Mouse (Mus musculus): ENCODE data around the gene Kcnk3. TPM values are rescaled to one million over a fixed set of nuclear protein-coding genes. Genes with fewer than 3 reads are reported as not detected.

The Kcnk3 gene
- total RNA-seq, 1 experiment = 0.31 TPM

DNA sequence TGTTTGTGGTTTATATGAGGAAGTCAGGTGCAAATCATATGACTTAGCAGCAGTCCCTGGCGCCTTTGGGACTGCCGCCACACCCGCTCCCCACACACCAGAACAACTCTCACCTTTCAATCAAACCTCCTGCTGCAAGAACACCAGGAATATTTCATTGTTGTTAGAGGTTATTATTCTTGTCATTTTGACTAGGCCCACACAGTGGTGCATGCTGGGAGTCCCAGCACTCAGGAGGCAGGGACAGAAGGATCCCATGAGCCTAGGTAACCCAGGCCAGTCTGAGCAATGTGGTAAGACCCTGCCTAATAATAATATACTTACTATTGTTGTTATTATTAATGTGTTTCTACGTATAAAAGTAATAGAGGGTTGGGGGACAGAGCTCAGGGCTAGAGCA lies 24.6 kb downstream of the Kcnk3 start:
- Histone ChIP-seq H3K4me1 (ENCODE audit: control insufficient read depth in 2 of 2, insufficient read depth in 2 of 2, low read length in 2 of 2, poor library complexity in 1 of 2) (peaks cover 15 to 37% of the 10 kb centered on the region in 2 experiments), H3K9ac (ENCODE audit: insufficient read depth, low read depth, low read length, poor library complexity, severe bottlenecking) (no peak overlapping the region), H3K9me3 (ENCODE audit: control insufficient read depth, insufficient read depth, low read depth, low read length) (no peaks in the 10 kb centered on the region), H3K36me3 (ENCODE audit: control insufficient read depth, insufficient read depth, low read length, poor library complexity, severe bottlenecking) (no peaks in the 10 kb centered on the region), H3K27ac (ENCODE audit: insufficient read depth, low read depth, low read length, poor library complexity, severe bottlenecking) (no peak overlapping the region), H3K4me3 (ENCODE audit: insufficient read depth in 1 of 2, low read depth in 1 of 2, low read length in 2 of 2, poor library complexity in 1 of 2, severe bottlenecking in 1 of 2) (no peak overlapping the region)
- no peak for DNase-seq (ENCODE audit: low read depth, low spot score)
- no peak for TF ChIP-seq ZC3H11A (IDR thresholded peaks at IDR 0.05; ENCODE audit: borderline replicate concordance, low read depth, low read length)
- no peak for TF ChIP-seq ZNF384 (IDR thresholded peaks at IDR 0.05; ENCODE audit: low read depth, low read length)
- no peak for TF ChIP-seq CHD2 (IDR thresholded peaks at IDR 0.05; ENCODE audit: low read depth, low read length)
- TF ChIP-seq MAFK (IDR thresholded peaks at IDR 0.05; ENCODE audit: insufficient read depth, low read depth, low read length) = no peak
- no peak for TF ChIP-seq HCFC1 (IDR thresholded peaks at IDR 0.05; ENCODE audit: borderline replicate concordance, insufficient read depth, low read length)
- in situ Hi-C loops (cut with MboI; ENCODE audit: low sequenced_read_pairs in 2 of 2, unreplicated experiment in 2 of 2) = no loop called here

DNA sequence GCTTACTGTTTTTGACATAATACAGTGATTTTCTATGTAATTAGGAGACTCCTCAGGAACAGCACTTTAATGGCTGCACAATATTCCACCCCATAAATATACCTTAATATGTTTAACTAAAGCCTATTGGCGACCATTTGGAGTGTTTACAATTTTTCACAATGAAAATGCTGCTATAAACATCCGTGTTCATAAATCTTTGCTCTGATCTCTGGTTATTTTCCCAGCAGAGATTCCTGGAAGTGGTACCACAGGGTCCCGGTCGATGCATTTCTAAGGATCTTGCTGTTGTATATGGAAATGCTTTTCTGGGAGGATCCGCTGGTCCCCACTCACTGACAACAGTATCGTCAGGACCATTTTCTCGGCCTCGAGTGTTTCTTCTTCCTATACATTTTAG lies 25.3 kb downstream of the Kcnk3 start:
- H3K36me3 ChIP-seq (ENCODE audit: control insufficient read depth, insufficient read depth, low read length, poor library complexity, severe bottlenecking) = no peaks in the 10 kb centered on the region
- H3K9ac ChIP-seq (ENCODE audit: insufficient read depth, low read depth, low read length, poor library complexity, severe bottlenecking) = no peak overlapping the region
- no peak overlapping the region for H3K27ac ChIP-seq (ENCODE audit: insufficient read depth, low read depth, low read length, poor library complexity, severe bottlenecking)
- in situ Hi-C loops (cut with MboI; ENCODE audit: low sequenced_read_pairs in 2 of 2, unreplicated experiment in 2 of 2) = no loop called here
- H3K9me3 ChIP-seq (ENCODE audit: control insufficient read depth, insufficient read depth, low read depth, low read length) = no peaks in the 10 kb centered on the region
- DNase-seq (ENCODE audit: low read depth, low spot score) = no peak
- H3K4me1 ChIP-seq (ENCODE audit: control insufficient read depth in 2 of 2, insufficient read depth in 2 of 2, low read length in 2 of 2, poor library complexity in 1 of 2) = peaks cover 15 to 41% of the 10 kb centered on the region in 2 experiments
- no peak overlapping the region for H3K4me3 ChIP-seq (ENCODE audit: insufficient read depth in 1 of 2, low read depth in 1 of 2, low read length in 2 of 2, poor library complexity in 1 of 2, severe bottlenecking in 1 of 2)
- TF ChIP-seq ZNF384 (IDR thresholded peaks at IDR 0.05; ENCODE audit: low read depth, low read length) (no peak), HCFC1 (IDR thresholded peaks at IDR 0.05; ENCODE audit: borderline replicate concordance, insufficient read depth, low read length) (no peak), CHD2 (IDR thresholded peaks at IDR 0.05; ENCODE audit: low read depth, low read length) (no peak), MAFK (IDR thresholded peaks at IDR 0.05; ENCODE audit: insufficient read depth, low read depth, low read length) (no peak), ZC3H11A (IDR thresholded peaks at IDR 0.05; ENCODE audit: borderline replicate concordance, low read depth, low read length) (no peak)

DNA sequence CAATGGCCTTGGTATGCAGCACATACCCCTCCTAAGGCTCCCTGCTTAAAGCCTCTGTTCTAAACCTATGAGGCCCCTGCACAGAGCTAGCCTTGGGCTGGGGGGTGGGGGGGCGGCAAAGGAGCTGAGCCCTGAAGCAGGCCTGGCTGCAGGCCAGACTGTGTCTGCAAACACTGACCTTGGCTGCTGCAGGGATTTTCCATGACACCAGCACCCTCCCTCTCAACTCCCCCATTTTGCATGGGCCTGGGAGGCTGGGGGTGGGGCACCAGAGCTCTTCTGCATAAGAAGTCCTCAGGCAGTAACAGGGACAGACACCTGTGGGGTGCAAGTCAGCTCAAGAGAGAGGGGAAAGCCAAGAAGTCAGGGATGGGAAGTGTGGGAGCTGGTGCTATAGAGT lies 26.3 kb downstream of the Kcnk3 start:
- peaks cover 15 to 39% of the 10 kb centered on the region in 2 experiments for H3K4me1 ChIP-seq (ENCODE audit: control insufficient read depth in 2 of 2, insufficient read depth in 2 of 2, low read length in 2 of 2, poor library complexity in 1 of 2)

DNA sequence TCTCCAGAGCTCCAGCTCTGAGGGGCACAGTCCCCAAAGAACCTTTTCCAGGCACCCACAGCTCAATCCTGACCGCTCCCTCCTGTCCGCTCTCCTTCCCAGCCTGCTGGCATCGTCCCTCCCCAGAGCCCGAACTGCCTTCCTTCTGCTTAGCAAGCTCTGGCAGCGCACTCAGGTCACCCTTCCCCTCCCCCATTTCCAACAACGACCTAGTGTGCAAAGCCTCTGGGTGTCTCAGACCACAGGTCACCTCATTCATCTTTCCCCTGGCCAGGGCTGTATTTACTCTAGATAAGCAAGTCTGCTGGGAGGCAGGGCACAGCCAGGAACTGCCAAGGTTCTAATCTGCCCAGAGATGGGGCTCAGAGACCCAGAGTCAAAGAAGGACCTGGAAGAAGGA lies 27.4 kb downstream of the Kcnk3 start:
- DNase-seq (ENCODE audit: low read depth, low spot score) = no peak
- Histone ChIP-seq H3K27ac (ENCODE audit: insufficient read depth, low read depth, low read length, poor library complexity, severe bottlenecking) (no peak overlapping the region), H3K4me1 (ENCODE audit: control insufficient read depth in 2 of 2, insufficient read depth in 2 of 2, low read length in 2 of 2, poor library complexity in 1 of 2) (peaks cover 12 to 34% of the 10 kb centered on the region in 2 experiments), H3K4me3 (ENCODE audit: insufficient read depth in 1 of 2, low read depth in 1 of 2, low read length in 2 of 2, poor library complexity in 1 of 2, severe bottlenecking in 1 of 2) (no peak overlapping the region), H3K9me3 (ENCODE audit: control insufficient read depth, insufficient read depth, low read depth, low read length) (no peaks in the 10 kb centered on the region), H3K9ac (ENCODE audit: insufficient read depth, low read depth, low read length, poor library complexity, severe bottlenecking) (no peak overlapping the region), H3K36me3 (ENCODE audit: control insufficient read depth, insufficient read depth, low read length, poor library complexity, severe bottlenecking) (no peaks in the 10 kb centered on the region)
- in situ Hi-C loops (cut with MboI; ENCODE audit: low sequenced_read_pairs in 2 of 2, unreplicated experiment in 2 of 2) = no loop called here
- TF ChIP-seq ZC3H11A (IDR thresholded peaks at IDR 0.05; ENCODE audit: borderline replicate concordance, low read depth, low read length) = no peak
- no peak for TF ChIP-seq HCFC1 (IDR thresholded peaks at IDR 0.05; ENCODE audit: borderline replicate concordance, insufficient read depth, low read length)
- no peak for TF ChIP-seq CHD2 (IDR thresholded peaks at IDR 0.05; ENCODE audit: low read depth, low read length)
- TF ChIP-seq MAFK (IDR thresholded peaks at IDR 0.05; ENCODE audit: insufficient read depth, low read depth, low read length) = no peak
- TF ChIP-seq ZNF384 (IDR thresholded peaks at IDR 0.05; ENCODE audit: low read depth, low read length) = no peak

More for the DNA sequence above, 26.3 kb downstream of the Kcnk3 start:
- H3K36me3 ChIP-seq (ENCODE audit: control insufficient read depth, insufficient read depth, low read length, poor library complexity, severe bottlenecking) = no peaks in the 10 kb centered on the region
- DNase-seq (ENCODE audit: low read depth, low spot score) = no peak
- in situ Hi-C loops (cut with MboI; ENCODE audit: low sequenced_read_pairs in 2 of 2, unreplicated experiment in 2 of 2) = no loop called here
- no peaks in the 10 kb centered on the region for H3K9me3 ChIP-seq (ENCODE audit: control insufficient read depth, insufficient read depth, low read depth, low read length)
- H3K9ac ChIP-seq (ENCODE audit: insufficient read depth, low read depth, low read length, poor library complexity, severe bottlenecking) = no peak overlapping the region
- TF ChIP-seq HCFC1 (IDR thresholded peaks at IDR 0.05; ENCODE audit: borderline replicate concordance, insufficient read depth, low read length) (no peak), CHD2 (IDR thresholded peaks at IDR 0.05; ENCODE audit: low read depth, low read length) (no peak), ZNF384 (IDR thresholded peaks at IDR 0.05; ENCODE audit: low read depth, low read length) (no peak), ZC3H11A (IDR thresholded peaks at IDR 0.05; ENCODE audit: borderline replicate concordance, low read depth, low read length) (no peak), MAFK (IDR thresholded peaks at IDR 0.05; ENCODE audit: insufficient read depth, low read depth, low read length) (no peak)
- H3K4me3 ChIP-seq (ENCODE audit: insufficient read depth in 1 of 2, low read depth in 1 of 2, low read length in 2 of 2, poor library complexity in 1 of 2, severe bottlenecking in 1 of 2) = no peak overlapping the region
- H3K27ac ChIP-seq (ENCODE audit: insufficient read depth, low read depth, low read length, poor library complexity, severe bottlenecking) = peak overlapping the region; percentile 48; the same call in 1 of the 2 replicates

DNA sequence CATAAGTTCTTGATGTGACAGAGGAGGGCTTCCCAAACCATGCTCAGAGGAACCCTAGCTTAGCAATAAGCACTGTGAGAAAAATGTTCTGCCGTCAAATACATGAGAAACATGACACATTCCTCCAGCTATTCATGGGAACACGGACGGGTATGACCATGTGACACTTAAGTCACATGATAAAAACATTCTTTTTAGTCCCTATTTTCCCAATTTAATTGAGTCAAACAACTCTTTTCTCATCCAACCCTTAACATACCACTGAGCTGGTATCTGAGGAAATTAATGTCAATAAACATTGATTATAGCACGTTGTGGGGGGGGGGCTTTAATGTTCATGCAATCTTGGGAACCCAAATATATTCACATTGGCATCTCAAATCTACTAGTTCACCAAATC lies 27.8 kb downstream of the Kcnk3 start:
- Histone ChIP-seq H3K9ac (ENCODE audit: insufficient read depth, low read depth, low read length, poor library complexity, severe bottlenecking) (no peak overlapping the region), H3K9me3 (ENCODE audit: control insufficient read depth, insufficient read depth, low read depth, low read length) (no peaks in the 10 kb centered on the region), H3K4me1 (ENCODE audit: control insufficient read depth in 2 of 2, insufficient read depth in 2 of 2, low read length in 2 of 2, poor library complexity in 1 of 2) (peaks cover 12 to 32% of the 10 kb centered on the region in 2 experiments), H3K4me3 (ENCODE audit: insufficient read depth in 1 of 2, low read depth in 1 of 2, low read length in 2 of 2, poor library complexity in 1 of 2, severe bottlenecking in 1 of 2) (no peak overlapping the region), H3K27ac (ENCODE audit: insufficient read depth, low read depth, low read length, poor library complexity, severe bottlenecking) (no peak overlapping the region), H3K36me3 (ENCODE audit: control insufficient read depth, insufficient read depth, low read length, poor library complexity, severe bottlenecking) (no peaks in the 10 kb centered on the region)
- no peak for TF ChIP-seq CHD2 (IDR thresholded peaks at IDR 0.05; ENCODE audit: low read depth, low read length)
- TF ChIP-seq HCFC1 (IDR thresholded peaks at IDR 0.05; ENCODE audit: borderline replicate concordance, insufficient read depth, low read length) = no peak
- TF ChIP-seq MAFK (IDR thresholded peaks at IDR 0.05; ENCODE audit: insufficient read depth, low read depth, low read length) = no peak
- TF ChIP-seq ZC3H11A (IDR thresholded peaks at IDR 0.05; ENCODE audit: borderline replicate concordance, low read depth, low read length) = no peak
- TF ChIP-seq ZNF384 (IDR thresholded peaks at IDR 0.05; ENCODE audit: low read depth, low read length) = no peak
- in situ Hi-C loops (cut with MboI; ENCODE audit: low sequenced_read_pairs in 2 of 2, unreplicated experiment in 2 of 2) = no loop called here
- DNase-seq (ENCODE audit: low read depth, low spot score) = no peak
